Mouse (Mus musculus): ENCODE results near the gene Vmn2r78. TPM values are rescaled to one million over a fixed set of nuclear protein-coding genes. Genes with fewer than 3 reads are reported as not detected.

The Vmn2r78 gene
- polyA plus RNA-seq (2012; rRNA removed): not detected in 2 replicates

GRCm38 (mm10) chr7:86914794-86915193, at the start of gene Vmn2r78:
Vmn2r78 (plus strand) TSS chr7:86915094.

GRCm38 (mm10) chr7:86995815-86996214, 80.9 kb downstream of the Vmn2r78 start, which contains the start of gene Vmn2r79:
Vmn2r79 (plus strand) TSS chr7:86996115.

Other genes with a start within 250 kb of the Vmn2r78 start
- gene Olfr292, start 226.8 kb upstream of the Vmn2r78 start, polyA plus RNA-seq (2012; rRNA removed): not detected in 2 replicates
- gene Folh1, start 139.2 kb upstream of the Vmn2r78 start, polyA plus RNA-seq (2012; rRNA removed): not detected in 2 replicates
- gene Vmn2r77, start 120.1 kb upstream of the Vmn2r78 start, polyA plus RNA-seq (2012; rRNA removed): not detected in 2 replicates
- gene Vmn2r79, start 81.0 kb downstream of the Vmn2r78 start, polyA plus RNA-seq (2012; rRNA removed): not detected in 2 replicates

All from liver, embryonic 14 days (tissue).